Mouse (Mus musculus): ENCODE results near the gene Ankrd55. TPM values are rescaled to one million over a fixed set of nuclear protein-coding genes. Genes with fewer than 3 reads are reported as not detected.

The Ankrd55 gene
- polyA plus RNA-seq, 1 experiment from 2014 or later = 9.2 TPM

DNA sequence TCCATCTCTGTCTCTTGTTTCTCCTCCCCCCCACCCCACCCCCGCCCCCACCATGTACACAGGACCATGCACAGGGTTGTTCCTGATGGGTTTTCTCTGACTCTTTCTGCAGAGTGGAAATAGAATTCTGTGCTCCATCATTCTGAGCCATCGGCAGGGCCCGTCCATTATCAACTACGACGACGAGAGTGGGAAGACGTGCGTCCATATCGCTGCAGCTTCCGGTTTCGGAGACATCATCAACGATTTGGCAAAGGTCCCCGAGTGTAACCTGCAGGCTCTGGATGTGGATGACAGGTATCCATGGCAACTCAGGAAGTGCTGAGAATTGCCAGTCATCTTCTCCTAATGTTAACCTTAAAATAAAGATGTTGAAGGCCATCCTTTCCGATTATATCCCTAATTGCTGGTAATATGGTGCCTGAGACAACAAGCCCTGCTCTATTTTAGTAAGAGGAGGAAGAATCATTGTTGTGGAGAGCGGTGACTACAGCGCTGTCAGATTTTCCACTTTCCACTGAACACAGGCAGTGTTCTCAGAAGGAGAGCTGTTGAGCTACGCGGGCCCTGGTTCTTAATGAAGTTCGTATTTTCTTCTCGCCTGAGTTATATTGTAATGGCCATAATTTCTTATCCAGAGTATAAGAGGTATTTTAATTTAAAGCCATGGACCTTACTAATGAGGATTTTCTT lies 67.7 kb downstream of the Ankrd55 start:
- 92% methylated on average over 20 of the region's 20 CpGs for WGBS
- H3K4me3 ChIP-seq (replicated peaks; ENCODE audit: low read length) = no peak overlapping the region
- peaks cover 14% of the 10 kb centered on the region for H3K4me1 ChIP-seq (replicated peaks; ENCODE audit: control insufficient read depth, insufficient read depth, low read length)

DNA sequence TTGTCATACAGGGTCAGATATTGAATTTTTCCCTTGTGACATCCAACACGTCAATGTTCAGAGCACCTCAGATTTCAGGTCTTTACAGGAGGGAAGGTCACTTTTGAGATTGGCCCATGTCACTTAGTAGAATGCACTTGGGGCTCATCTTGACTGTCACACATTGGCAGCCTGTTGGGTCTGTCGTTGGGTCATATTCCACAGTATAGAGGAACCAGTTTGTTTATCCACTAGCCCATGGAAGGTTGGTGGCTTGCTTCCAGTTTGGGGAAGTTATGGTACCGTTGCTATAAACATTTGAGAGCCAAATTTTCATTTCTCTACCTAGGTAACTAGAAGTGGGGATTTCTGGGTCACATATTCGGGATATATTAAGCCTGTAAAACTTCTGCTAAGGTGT lies 73.3 kb downstream of the Ankrd55 start:
- Histone ChIP-seq H3K9me3 (ENCODE audit: control insufficient read depth, low read length) (no peaks in the 10 kb centered on the region), H3K4me2 (replicated peaks) (no peak overlapping the region), H3K9ac (no peak overlapping the region), H3K4me3 (replicated peaks; ENCODE audit: low read length) (no peak overlapping the region), H3K27ac (no peak overlapping the region), H3K4me1 (replicated peaks; ENCODE audit: control insufficient read depth, insufficient read depth, low read length) (no peaks in the 10 kb centered on the region), H3K27me3 (ENCODE audit: control insufficient read depth, insufficient read depth, low read length) (no peaks in the 10 kb centered on the region), H3K36me3 (replicated peaks; ENCODE audit: control insufficient read depth, insufficient read depth) (no peaks in the 10 kb centered on the region)
- WGBS = 93% methylated on average over 4 of the region's 4 CpGs
- DNase-seq (ENCODE audit: low spot score) = no peak
- no peak for ATAC-seq (ENCODE audit: low FRiP score)

More for the DNA sequence above, 67.7 kb downstream of the Ankrd55 start:
- H3K9ac ChIP-seq = no peak overlapping the region
- no peaks in the 10 kb centered on the region for H3K27me3 ChIP-seq (ENCODE audit: control insufficient read depth, insufficient read depth, low read length)
- ATAC-seq (ENCODE audit: low FRiP score) (no peak), DNase-seq (ENCODE audit: low spot score) (no peak)
- no peak overlapping the region for H3K4me2 ChIP-seq (replicated peaks)
- no peak overlapping the region for H3K27ac ChIP-seq
- no peaks in the 10 kb centered on the region for H3K36me3 ChIP-seq (replicated peaks; ENCODE audit: control insufficient read depth, insufficient read depth)
- no peaks in the 10 kb centered on the region for H3K9me3 ChIP-seq (ENCODE audit: control insufficient read depth, low read length)

DNA sequence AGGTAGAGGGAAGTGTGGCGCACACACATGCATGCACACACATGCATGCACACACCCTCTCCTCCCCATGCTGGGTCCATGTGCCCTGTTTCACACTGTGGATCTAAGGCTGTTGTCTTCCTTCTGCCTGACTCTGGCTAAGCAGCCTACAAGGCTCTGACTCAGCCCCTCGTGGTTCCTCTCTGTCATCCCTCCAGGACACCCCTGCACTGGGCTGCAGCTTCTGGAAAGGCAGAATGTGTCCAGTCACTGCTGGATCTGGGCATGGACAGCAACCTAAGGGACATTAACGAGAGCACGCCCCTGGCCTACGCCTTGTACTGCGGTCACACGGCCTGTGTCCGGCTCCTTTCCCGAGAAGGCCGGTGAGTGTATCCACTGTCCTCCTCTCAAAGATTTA lies 75.0 kb downstream of the Ankrd55 start:
- ATAC-seq (ENCODE audit: low FRiP score) = no peak
- WGBS = 87% methylated on average over 10 of the region's 10 CpGs
- no peak for DNase-seq (ENCODE audit: low spot score)

DNA sequence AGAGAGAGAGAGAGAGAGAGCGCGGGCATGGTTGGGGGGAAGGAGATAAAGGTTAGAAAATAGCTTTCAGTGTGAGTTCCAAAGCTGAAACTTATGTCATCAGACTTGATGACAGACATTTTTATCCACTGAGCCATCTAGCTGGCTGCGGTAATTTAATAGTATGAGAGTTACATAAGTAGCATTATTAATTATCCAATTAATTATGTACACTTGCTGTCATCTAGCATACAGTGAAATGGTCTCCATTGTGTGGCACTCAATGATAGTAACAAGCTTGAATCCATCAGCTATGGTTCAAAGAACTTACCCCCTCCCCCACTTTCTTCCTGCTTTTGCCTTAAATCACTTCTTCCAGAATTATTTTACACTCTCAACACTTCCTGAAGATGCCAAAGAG lies 75.5 kb downstream of the Ankrd55 start:
- H3K9me3 ChIP-seq (ENCODE audit: control insufficient read depth, low read length) = no peaks in the 10 kb centered on the region
- H3K27ac ChIP-seq = no peak overlapping the region
- H3K4me3 ChIP-seq (replicated peaks; ENCODE audit: low read length) = no peak overlapping the region
- H3K4me1 ChIP-seq (replicated peaks; ENCODE audit: control insufficient read depth, insufficient read depth, low read length) = no peaks in the 10 kb centered on the region
- H3K9ac ChIP-seq = no peak overlapping the region
- DNase-seq (ENCODE audit: low spot score) = no peak
- WGBS = 86% methylated on average over 3 of the region's 3 CpGs
- H3K36me3 ChIP-seq (replicated peaks; ENCODE audit: control insufficient read depth, insufficient read depth) = no peaks in the 10 kb centered on the region
- no peak overlapping the region for H3K4me2 ChIP-seq (replicated peaks)
- no peak for ATAC-seq (ENCODE audit: low FRiP score)
- no peaks in the 10 kb centered on the region for H3K27me3 ChIP-seq (ENCODE audit: control insufficient read depth, insufficient read depth, low read length)

More for the DNA sequence above, 75.0 kb downstream of the Ankrd55 start:
- Histone ChIP-seq H3K27ac (no peak overlapping the region), H3K4me1 (replicated peaks; ENCODE audit: control insufficient read depth, insufficient read depth, low read length) (no peaks in the 10 kb centered on the region), H3K9ac (no peak overlapping the region), H3K27me3 (ENCODE audit: control insufficient read depth, insufficient read depth, low read length) (no peaks in the 10 kb centered on the region), H3K4me3 (replicated peaks; ENCODE audit: low read length) (no peak overlapping the region), H3K4me2 (replicated peaks) (no peak overlapping the region), H3K36me3 (replicated peaks; ENCODE audit: control insufficient read depth, insufficient read depth) (no peaks in the 10 kb centered on the region), H3K9me3 (ENCODE audit: control insufficient read depth, low read length) (no peaks in the 10 kb centered on the region)

DNA sequence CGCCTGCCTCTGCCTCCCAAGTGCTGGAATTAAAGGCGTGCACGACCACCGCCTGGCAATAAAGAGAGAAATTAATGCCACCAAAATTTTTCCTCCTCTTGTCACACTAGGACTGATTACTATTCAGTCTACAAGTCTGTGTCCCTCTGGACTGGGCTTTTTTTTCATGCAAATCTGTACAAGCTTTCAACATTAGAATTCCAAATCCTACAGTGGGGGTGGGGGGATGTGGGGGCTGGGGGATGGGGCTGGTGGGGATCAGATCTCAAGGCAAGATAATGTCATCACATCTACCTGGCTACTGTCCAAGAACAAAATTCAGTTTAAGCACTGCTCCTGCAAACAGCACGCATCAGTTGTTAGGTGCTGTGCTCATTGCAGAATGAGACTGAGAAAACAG lies 76.4 kb downstream of the Ankrd55 start:
- no peaks in the 10 kb centered on the region for H3K27me3 ChIP-seq (ENCODE audit: control insufficient read depth, insufficient read depth, low read length)
- H3K27ac ChIP-seq = no peak overlapping the region
- WGBS = 54% methylated on average over 5 of the region's 5 CpGs
- no peaks in the 10 kb centered on the region for H3K4me1 ChIP-seq (replicated peaks; ENCODE audit: control insufficient read depth, insufficient read depth, low read length)
- no peak overlapping the region for H3K9ac ChIP-seq
- H3K36me3 ChIP-seq (replicated peaks; ENCODE audit: control insufficient read depth, insufficient read depth) = no peaks in the 10 kb centered on the region
- ATAC-seq (ENCODE audit: low FRiP score) = no peak
- no peak overlapping the region for H3K4me2 ChIP-seq (replicated peaks)
- H3K4me3 ChIP-seq (replicated peaks; ENCODE audit: low read length) = no peak overlapping the region
- H3K9me3 ChIP-seq (ENCODE audit: control insufficient read depth, low read length) = no peaks in the 10 kb centered on the region
- no peak for DNase-seq (ENCODE audit: low spot score)

DNA sequence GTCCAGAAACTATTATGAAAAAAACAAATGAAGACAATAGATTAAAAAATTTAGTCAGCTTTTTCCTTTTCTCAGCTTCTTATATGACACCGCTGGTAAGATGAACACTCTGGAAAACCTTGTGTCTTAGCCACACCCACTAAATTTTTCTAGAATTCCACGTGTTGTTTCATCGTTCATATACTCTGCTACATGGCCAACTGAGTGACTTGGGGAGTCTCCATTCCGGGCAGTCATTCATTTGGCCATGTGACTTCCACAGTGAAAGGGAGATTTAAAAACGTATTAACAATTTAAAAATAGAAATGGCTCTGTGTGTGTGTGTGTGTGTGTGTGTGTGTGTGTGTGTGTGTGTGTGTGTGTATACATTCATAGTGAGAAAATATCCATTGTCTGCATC lies 77.1 kb downstream of the Ankrd55 start:
- DNase-seq (ENCODE audit: low spot score) (no peak), ATAC-seq (ENCODE audit: low FRiP score) (no peak)
- Histone ChIP-seq H3K4me3 (replicated peaks; ENCODE audit: low read length) (no peak overlapping the region), H3K4me1 (replicated peaks; ENCODE audit: control insufficient read depth, insufficient read depth, low read length) (no peaks in the 10 kb centered on the region), H3K27ac (no peak overlapping the region), H3K27me3 (ENCODE audit: control insufficient read depth, insufficient read depth, low read length) (no peaks in the 10 kb centered on the region), H3K9ac (no peak overlapping the region), H3K36me3 (replicated peaks; ENCODE audit: control insufficient read depth, insufficient read depth) (no peaks in the 10 kb centered on the region), H3K9me3 (ENCODE audit: control insufficient read depth, low read length) (no peaks in the 10 kb centered on the region), H3K4me2 (replicated peaks) (no peak overlapping the region)
- 72% methylated on average over 5 of the region's 5 CpGs for WGBS

DNA sequence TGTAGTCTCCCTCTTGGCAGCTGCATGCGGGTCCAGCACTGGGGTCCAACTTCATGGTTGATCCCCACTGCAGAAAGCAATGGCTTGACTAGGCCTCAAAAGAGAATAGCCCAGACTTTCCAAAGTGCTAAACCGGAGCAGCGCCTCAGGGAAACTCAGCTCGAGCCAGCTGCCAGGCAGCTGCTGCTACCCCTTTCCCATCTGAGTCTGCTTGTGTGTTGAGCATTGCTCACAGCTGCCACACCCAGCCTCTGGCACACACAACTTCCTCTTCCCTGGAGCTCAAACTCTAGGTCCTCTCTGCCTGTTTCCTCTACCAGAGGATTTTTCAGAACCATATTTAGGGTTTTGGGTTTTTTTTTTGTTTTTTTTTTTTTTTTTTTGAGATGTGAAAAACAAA lies 77.5 kb downstream of the Ankrd55 start:
- no peaks in the 10 kb centered on the region for H3K9me3 ChIP-seq (ENCODE audit: control insufficient read depth, low read length)
- no peak overlapping the region for H3K27ac ChIP-seq
- no peak overlapping the region for H3K4me3 ChIP-seq (replicated peaks; ENCODE audit: low read length)
- ATAC-seq (ENCODE audit: low FRiP score) = no peak
- no peak for DNase-seq (ENCODE audit: low spot score)
- WGBS = 67% methylated on average over 4 of the region's 4 CpGs
- H3K4me1 ChIP-seq (replicated peaks; ENCODE audit: control insufficient read depth, insufficient read depth, low read length) = no peaks in the 10 kb centered on the region
- H3K9ac ChIP-seq = no peak overlapping the region
- no peaks in the 10 kb centered on the region for H3K27me3 ChIP-seq (ENCODE audit: control insufficient read depth, insufficient read depth, low read length)
- no peaks in the 10 kb centered on the region for H3K36me3 ChIP-seq (replicated peaks; ENCODE audit: control insufficient read depth, insufficient read depth)
- H3K4me2 ChIP-seq (replicated peaks) = no peak overlapping the region

DNA sequence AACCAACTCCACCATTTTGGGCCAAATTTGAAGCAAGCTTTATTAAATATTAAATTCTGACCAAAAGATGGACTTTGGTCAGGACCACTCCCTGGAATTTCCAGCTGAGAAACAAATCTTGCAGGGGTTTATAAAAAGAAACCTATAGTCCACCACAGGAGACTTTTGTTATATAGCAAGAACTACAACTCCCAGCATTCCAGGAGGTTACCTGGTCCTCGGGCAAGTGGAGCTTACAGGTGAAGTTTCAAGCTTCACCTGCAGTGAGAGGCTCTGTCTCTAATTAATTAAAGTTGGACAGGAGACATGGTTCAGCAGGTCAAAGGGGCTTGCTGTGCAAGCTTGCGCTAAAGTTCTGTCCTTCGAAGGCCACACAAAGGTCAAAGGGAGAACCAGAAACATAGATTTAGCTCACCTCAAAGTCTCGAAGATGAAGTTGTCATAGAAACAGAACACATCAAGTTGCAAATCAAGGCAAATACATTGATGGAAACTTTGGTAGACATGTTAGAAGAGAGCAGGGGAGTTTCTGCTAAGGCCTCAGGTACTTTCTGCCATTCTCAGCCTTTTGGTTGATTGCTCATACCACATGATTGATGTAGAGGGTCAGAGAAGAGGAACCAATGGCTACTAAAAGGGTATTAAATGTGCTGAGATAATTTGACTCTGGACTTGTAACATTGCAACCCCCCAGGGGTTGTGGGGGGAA lies 78.2 kb downstream of the Ankrd55 start:
- Histone ChIP-seq H3K27ac (no peak overlapping the region), H3K9me3 (ENCODE audit: control insufficient read depth, low read length) (no peaks in the 10 kb centered on the region), H3K4me2 (replicated peaks) (no peak overlapping the region), H3K9ac (no peak overlapping the region), H3K4me1 (replicated peaks; ENCODE audit: control insufficient read depth, insufficient read depth, low read length) (no peaks in the 10 kb centered on the region), H3K27me3 (ENCODE audit: control insufficient read depth, insufficient read depth, low read length) (no peaks in the 10 kb centered on the region), H3K4me3 (replicated peaks; ENCODE audit: low read length) (no peak overlapping the region), H3K36me3 (replicated peaks; ENCODE audit: control insufficient read depth, insufficient read depth) (no peaks in the 10 kb centered on the region)
- no peak for DNase-seq (ENCODE audit: low spot score)
- ATAC-seq (ENCODE audit: low FRiP score) = no peak
- WGBS = 87% methylated on average over 4 of the region's 4 CpGs

DNA sequence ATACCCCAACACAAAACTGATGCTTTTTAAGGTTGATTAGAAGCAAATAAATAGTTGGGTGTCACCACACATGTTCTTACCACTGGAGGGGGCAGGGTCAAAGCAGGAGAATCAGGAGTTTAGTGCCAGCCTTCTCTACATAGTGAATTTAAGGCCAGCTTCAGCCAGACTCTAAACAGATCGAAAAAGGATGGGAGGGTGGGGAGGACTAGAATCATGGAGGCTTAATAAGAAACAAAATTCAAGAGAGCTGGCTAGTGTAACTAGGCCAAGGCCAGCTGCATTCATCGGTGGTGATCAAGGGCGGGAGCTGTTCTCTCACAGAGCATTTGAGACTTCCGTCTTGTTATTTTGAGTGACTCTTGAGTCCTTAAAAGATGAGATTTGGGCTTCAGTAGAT lies 83.5 kb downstream of the Ankrd55 start:
- Histone ChIP-seq H3K27ac (no peak overlapping the region), H3K4me2 (replicated peaks) (no peak overlapping the region), H3K36me3 (replicated peaks; ENCODE audit: control insufficient read depth, insufficient read depth) (no peaks in the 10 kb centered on the region), H3K9ac (no peak overlapping the region), H3K4me1 (replicated peaks; ENCODE audit: control insufficient read depth, insufficient read depth, low read length) (no peaks in the 10 kb centered on the region), H3K9me3 (ENCODE audit: control insufficient read depth, low read length) (no peaks in the 10 kb centered on the region), H3K4me3 (replicated peaks; ENCODE audit: low read length) (no peak overlapping the region), H3K27me3 (ENCODE audit: control insufficient read depth, insufficient read depth, low read length) (no peaks in the 10 kb centered on the region)
- no peak for ATAC-seq (ENCODE audit: low FRiP score)
- WGBS = 93% methylated on average over 4 of the region's 4 CpGs
- no peak for DNase-seq (ENCODE audit: low spot score)
